Mouse (Mus musculus): ENCODE measurements at regions not wholly inside any gene's neighbourhood (a gene's known extent, or its start where the extent isn't known, plus 50 kb on each side); places are given as distances from the start of the nearest gene placed in this dataset.

- DNase-seq: no peak
- intact Hi-C loops (cut with DNase I): loop anchor here (5.0 kb wide), 1 partner anchor 35 kb away; no protein-coding TSS in a partner anchor
These were observed 77.5 kb downstream of the Csl start for GRCm38 (mm10) chr10:99681932-99682331.

GRCm38 (mm10) chr10:99682350-99682749 is 77.1 kb downstream of the Csl start:
- no peak for DNase-seq
- intact Hi-C loops (cut with DNase I): loop anchor here (5.0 kb wide), 1 partner anchor 35 kb away; no protein-coding TSS in a partner anchor

- no peak for DNase-seq
- intact Hi-C loops (cut with DNase I): loop anchor here (5.0 kb wide), 1 partner anchor 36 kb away; no protein-coding TSS in a partner anchor
These were observed 76.1 kb downstream of the Csl start for GRCm38 (mm10) chr10:99683310-99683709.

- intact Hi-C loops (cut with DNase I): loop anchor here (5.0 kb wide), 3 partner anchors 156 to 331 kb away; partner anchors contain the start of gene Kitl
- no peak for DNase-seq
These were observed 73.5 kb downstream of the Csl start for GRCm38 (mm10) chr10:99685911-99686310.

- DNase-seq: peak; percentile 17 to 31
- intact Hi-C loops (cut with DNase I): loop anchor here (5.0 kb wide), 3 partner anchors 155 to 330 kb away; partner anchors contain the start of gene Kitl
These were observed 72.4 kb downstream of the Csl start for GRCm38 (mm10) chr10:99687011-99687410.

- no peak for DNase-seq
- intact Hi-C loops (cut with DNase I): no loop called here
These were observed 61.8 kb downstream of the Csl start for GRCm38 (mm10) chr10:99697696-99698095.

- intact Hi-C loops (cut with DNase I): no loop called here
- DNase-seq: no peak
These were observed 60.0 kb downstream of the Csl start for GRCm38 (mm10) chr10:99699498-99699897.

- intact Hi-C loops (cut with DNase I): no loop called here
- no peak for DNase-seq
These were observed 59.2 kb downstream of the Csl start for GRCm38 (mm10) chr10:99700052-99700777.

Measured in heart, postnatal 36 days (tissue).